Mouse (Mus musculus) stomach, postnatal 0 days (tissue): ENCODE results near the gene Gm45711.

Experiments used
- CTCF ChIP-seq: IDR thresholded peaks from 2 replicates; pipeline ENCODE4 v1.5.1; 2016; ENCODE audit warnings: antibody characterized with exemption, low read depth, mild to moderate bottlenecking, moderate library complexity
- EP300 ChIP-seq: optimal IDR thresholded peaks from 2 replicates; pipeline ENCODE3; 2016; ENCODE audit warnings: antibody characterized with exemption

GRCm38 (mm10) chr8:104350047-104350446 is 40.2 kb upstream of the Gm45711 start:
- TF ChIP-seq EP300 (no peak), CTCF (no peak)
